Mouse (Mus musculus): ENCODE measurements around the gene Sdf4. TPM values are rescaled to one million over a fixed set of nuclear protein-coding genes. Genes with fewer than 3 reads are reported as not detected.
A peak's percentile ranks its signal among the peaks of the same experiment; 100 is the strongest.

Gene Sdf4
- total and polyA plus RNA-seq, 3 experiments: 111 to 117 TPM; not detected in 1

DNA sequence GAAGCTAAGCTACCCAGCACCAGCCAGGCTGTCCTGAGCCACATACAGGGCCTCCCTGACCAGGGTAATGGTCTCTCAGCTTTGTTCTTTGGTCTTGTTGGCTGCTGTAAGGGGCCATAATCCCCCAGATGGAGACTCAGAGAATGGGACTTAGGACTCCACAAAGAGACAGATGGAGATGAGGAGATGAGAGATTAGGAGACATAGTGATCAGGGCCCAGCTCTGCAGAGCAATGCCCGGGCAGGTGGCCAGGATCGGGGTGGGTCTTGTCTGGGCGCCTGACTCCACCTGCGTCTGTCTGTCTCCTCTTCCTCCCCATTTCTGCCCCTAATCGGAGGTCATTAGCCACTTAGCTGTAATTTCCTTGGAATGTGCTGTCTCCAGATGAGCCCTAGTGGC lies 22.4 kb upstream of the Sdf4 start:
- DNase-seq (ENCODE audit: low read depth, low spot score): no peak
- no peaks in the 10 kb centered on the region for H3K4me1 ChIP-seq (ENCODE audit: control insufficient read depth in 1 of 2, insufficient read depth in 2 of 2, low read length in 2 of 2)
- no peak overlapping the region for H3K9ac ChIP-seq (ENCODE audit: control insufficient read depth, low read depth, low read length, poor library complexity, severe bottlenecking)
- H3K4me3 ChIP-seq (ENCODE audit: control insufficient read depth in 1 of 2, insufficient read depth in 1 of 2, low read depth in 2 of 2, low read length in 2 of 2): no peak overlapping the region
- H3K27me3 ChIP-seq (ENCODE audit: control insufficient read depth in 1 of 2, insufficient read depth in 2 of 2, low read length in 2 of 2): no peaks in the 10 kb centered on the region
- no peaks in the 10 kb centered on the region for H3K36me3 ChIP-seq (ENCODE audit: control insufficient read depth in 1 of 2, insufficient read depth in 2 of 2, low read length in 2 of 2)
- no peaks in the 10 kb centered on the region for H3K79me2 ChIP-seq (ENCODE audit: control insufficient read depth, insufficient read depth, low read length, poor library complexity)
- no peaks in the 10 kb centered on the region for H3K9me3 ChIP-seq (replicated peaks; ENCODE audit: insufficient read depth, low read length)
- TF ChIP-seq MEF2A (IDR thresholded peaks at IDR 0.05; ENCODE audit: extremely low read depth, insufficient replicate concordance, low read depth, low read length, poor library complexity, severe bottlenecking) (no peak), SMC3 (IDR thresholded peaks at IDR 0.05; ENCODE audit: low read depth, low read length) (no peak), GABPA (IDR thresholded peaks at IDR 0.05; ENCODE audit: low read depth, low read length) (no peak), ETS1 (IDR thresholded peaks at IDR 0.05; ENCODE audit: low read depth, low read length) (no peak), KAT2A (conservative IDR thresholded peaks at IDR 0.05; ENCODE audit: low read depth, low read length) (no peak)
- no peak overlapping the region for H3K27ac ChIP-seq (ENCODE audit: control insufficient read depth, low read depth, low read length)

DNA sequence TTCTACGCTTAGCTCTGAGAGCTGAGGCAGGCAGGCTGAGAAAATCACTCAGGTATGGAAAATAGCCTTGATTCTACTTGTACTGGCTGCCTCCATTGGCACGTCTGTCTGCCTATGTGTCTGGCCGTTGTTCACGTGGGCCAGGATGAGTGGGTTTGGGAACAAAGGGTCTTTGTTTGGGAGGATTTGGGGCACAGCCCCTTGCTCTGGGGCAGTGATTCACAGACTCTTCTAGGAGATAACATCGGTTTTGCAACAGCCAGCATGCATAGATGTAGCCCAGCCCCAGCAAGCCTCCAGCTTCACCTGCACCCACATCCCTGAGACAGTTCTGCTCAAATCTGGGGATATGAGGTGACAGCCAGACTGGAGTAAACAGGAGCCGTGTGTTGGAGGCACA lies 20.0 kb upstream of the Sdf4 start:
- H3K36me3 ChIP-seq (ENCODE audit: control insufficient read depth in 1 of 2, insufficient read depth in 2 of 2, low read length in 2 of 2): no peaks in the 10 kb centered on the region
- TF ChIP-seq MAX (IDR thresholded peaks at IDR 0.05; ENCODE audit: low read length) (no peak), ZKSCAN1 (IDR thresholded peaks at IDR 0.05; ENCODE audit: low read depth, low read length) (no peak), MYB (IDR thresholded peaks at IDR 0.05; ENCODE audit: low read depth, low read length) (no peak), USF1 (IDR thresholded peaks at IDR 0.05; ENCODE audit: low read depth, low read length) (no peak), ZNF384 (IDR thresholded peaks at IDR 0.05; ENCODE audit: low read depth, low read length) (no peak), USF2 (IDR thresholded peaks at IDR 0.05; ENCODE audit: borderline replicate concordance in 1 of 2, insufficient read depth in 1 of 2, low read depth in 1 of 2, low read length in 2 of 2) (no peak)
- no peaks in the 10 kb centered on the region for H3K9me3 ChIP-seq (replicated peaks; ENCODE audit: insufficient read depth, low read length)
- H3K79me2 ChIP-seq (ENCODE audit: control insufficient read depth, insufficient read depth, low read length, poor library complexity): no peaks in the 10 kb centered on the region
- no peaks in the 10 kb centered on the region for H3K4me1 ChIP-seq (ENCODE audit: control insufficient read depth in 1 of 2, insufficient read depth in 2 of 2, low read length in 2 of 2)
- H3K27me3 ChIP-seq (ENCODE audit: control insufficient read depth in 1 of 2, insufficient read depth in 2 of 2, low read length in 2 of 2): no peaks in the 10 kb centered on the region
- no peak overlapping the region for H3K9ac ChIP-seq (ENCODE audit: control insufficient read depth, low read depth, low read length, poor library complexity, severe bottlenecking)
- no peak overlapping the region for H3K27ac ChIP-seq (ENCODE audit: control insufficient read depth, low read depth, low read length)
- no peak for DNase-seq (ENCODE audit: low read depth, low spot score)
- H3K4me3 ChIP-seq (ENCODE audit: control insufficient read depth in 1 of 2, insufficient read depth in 1 of 2, low read depth in 2 of 2, low read length in 2 of 2): no peak overlapping the region

GRCm38 (mm10) chr4:155973239-155973638 lies 19.4 kb upstream of the Sdf4 start:
- TF ChIP-seq RAD21 (IDR thresholded peaks at IDR 0.05; ENCODE audit: low read depth, low read length) (peak; percentile 26), ZMIZ1 (IDR thresholded peaks at IDR 0.05; ENCODE audit: low read depth, low read length) (no peak), ZC3H11A (IDR thresholded peaks at IDR 0.05; ENCODE audit: low read depth, low read length) (peak; percentile 19; the same call in 1 of the 2 replicates), CTCF (IDR thresholded peaks at IDR 0.05 in 2 of 3, conservative IDR thresholded peaks at IDR 0.05 in 1 of 3; ENCODE audit: control insufficient read depth in 1 of 3, insufficient read depth in 1 of 3, low read depth in 2 of 3, low read length in 3 of 3, poor library complexity in 1 of 3, severe bottlenecking in 1 of 3) (peak in 1 of 3 experiments; percentile 21; a peak in 2 of 6 replicates), SMC3 (IDR thresholded peaks at IDR 0.05; ENCODE audit: low read depth, low read length) (peak; percentile 22)

More at GRCm38 (mm10) chr4:155973239-155973638, 19.4 kb upstream of the Sdf4 start:
- no peaks in the 10 kb centered on the region for H3K4me1 ChIP-seq (ENCODE audit: control insufficient read depth in 1 of 2, insufficient read depth in 2 of 2, low read length in 2 of 2)
- H3K4me3 ChIP-seq (ENCODE audit: control insufficient read depth in 1 of 2, insufficient read depth in 1 of 2, low read depth in 2 of 2, low read length in 2 of 2): no peak overlapping the region
- H3K79me2 ChIP-seq (ENCODE audit: control insufficient read depth, insufficient read depth, low read length, poor library complexity): no peaks in the 10 kb centered on the region
- no peaks in the 10 kb centered on the region for H3K9me3 ChIP-seq (replicated peaks; ENCODE audit: insufficient read depth, low read length)
- no peak for DNase-seq (ENCODE audit: low read depth, low spot score)
- H3K27ac ChIP-seq (ENCODE audit: control insufficient read depth, low read depth, low read length): no peak overlapping the region
- H3K9ac ChIP-seq (ENCODE audit: control insufficient read depth, low read depth, low read length, poor library complexity, severe bottlenecking): no peak overlapping the region
- H3K36me3 ChIP-seq (ENCODE audit: control insufficient read depth in 1 of 2, insufficient read depth in 2 of 2, low read length in 2 of 2): no peaks in the 10 kb centered on the region
- H3K27me3 ChIP-seq (ENCODE audit: control insufficient read depth in 1 of 2, insufficient read depth in 2 of 2, low read length in 2 of 2): no peaks in the 10 kb centered on the region

Data from MEL (cell line).